Mouse (Mus musculus) hindbrain, embryonic 16.5 days (tissue): ENCODE measurements around the gene Cldn13. TPM values are rescaled to one million over a fixed set of nuclear protein-coding genes. Genes with fewer than 3 reads are reported as not detected.
"Not testable (repeated sequence)": the region's sequence is repeated elsewhere in the genome, so short reads cannot be mapped to it uniquely, and the experiment has no call there.

Source experiments
- ATAC-seq: fragments of 200-750 bp; cut with Nextera tagmentation; 2 replicates; pipeline ENCODE4 v1.8.0; 2017; ENCODE audit warnings: moderate TSS enrichment, moderate library complexity
- H3K27ac ChIP-seq: fragments of 300-500 bp; sonication (generic); 2 replicates; pipeline ENCODE4 v1.5.1; 2014; ENCODE audit warnings: low read depth, mild to moderate bottlenecking, control low read depth, low read length, moderate library complexity
- H3K27me3 ChIP-seq: fragments of 300-500 bp; sonication (generic); replicated peaks from 2 replicates; pipeline ENCODE4 v1.6.1; 2014; ENCODE audit warnings: low read length; ENCODE audit not compliant: control insufficient read depth, insufficient read depth
- H3K36me3 ChIP-seq: fragments of 300-500 bp; sonication (generic); 2 replicates; pipeline ENCODE4 v1.6.1; 2014; ENCODE audit warnings: mild to moderate bottlenecking, low read length, moderate library complexity, mixed read lengths; ENCODE audit not compliant: control insufficient read depth, insufficient read depth
- H3K4me1 ChIP-seq: fragments of 300-500 bp; sonication (generic); 2 replicates; pipeline ENCODE4 v1.6.1; 2014; ENCODE audit warnings: low read depth, low read length; ENCODE audit not compliant: control insufficient read depth, insufficient read depth
- H3K4me2 ChIP-seq: fragments of 300-500 bp; sonication (generic); 2 replicates; pipeline ENCODE4 v1.6.1; 2014; ENCODE audit warnings: mild to moderate bottlenecking, low read length, control low read depth, moderate library complexity
- H3K4me3 ChIP-seq: fragments of 300-500 bp; sonication (generic); 2 replicates; pipeline ENCODE4 v1.5.1; 2014; ENCODE audit warnings: mild to moderate bottlenecking, low read length, control low read depth, moderate library complexity
- H3K9ac ChIP-seq: fragments of 300-500 bp; sonication (generic); 2 replicates; pipeline ENCODE4 v1.6.1; 2014; ENCODE audit warnings: low read depth, mild to moderate bottlenecking, control low read depth, low read length, moderate library complexity
- H3K9me3 ChIP-seq: fragments of 300-500 bp; sonication (generic); 2 replicates; pipeline ENCODE4 v1.6.1; 2014; ENCODE audit warnings: mild to moderate bottlenecking, low read length, moderate library complexity; ENCODE audit not compliant: control insufficient read depth
- WGBS: fragments of 180-500 bp; shearing (Covaris S2); extraction: QIAGEN DNeasy Blood & Tissue Kit; methylation state at CpG from one replicate; pipeline ENCODE4 v1.1.7; 2014; 5-methylcytosine and 5-hydroxymethylcytosine counted together
- polyA plus RNA-seq: library from polyadenylated mRNA; unstranded; fragments of >200 nt; fragmentation: Nextera tagmentation; extraction: Ambion mirVana; gene quantifications from 2 replicates; pipeline ENCODE4 v1.2.1, GENCODE M21; 2015

Gene Cldn13
- polyA plus RNA-seq, 1 experiment from 2014 or later = not detected

- H3K4me2 ChIP-seq = no peak overlapping the region
- H3K36me3 ChIP-seq = no peaks in the 10 kb centered on the region
- 70% methylated on average over 3 of the region's 3 CpGs for WGBS
- H3K4me1 ChIP-seq = no peaks in the 10 kb centered on the region
- no peak overlapping the region for H3K27ac ChIP-seq
- H3K9me3 ChIP-seq = no peaks in the 10 kb centered on the region
- ATAC-seq = no peak
- no peaks in the 10 kb centered on the region for H3K27me3 ChIP-seq
- H3K4me3 ChIP-seq = no peak overlapping the region
- no peak overlapping the region for H3K9ac ChIP-seq
These were observed 23.7 kb upstream of the Cldn13 start for GRCm38 (mm10) chr5:134939069-134939468.

- Histone ChIP-seq H3K9ac (no peak overlapping the region), H3K4me3 (no peak overlapping the region), H3K27ac (no peak overlapping the region), H3K27me3 (no peaks in the 10 kb centered on the region), H3K9me3 (no peaks in the 10 kb centered on the region), H3K36me3 (no peaks in the 10 kb centered on the region), H3K4me2 (no peak overlapping the region), H3K4me1 (peaks cover 6% of the 10 kb centered on the region; the same call in 1 of the 2 replicates)
- no peak for ATAC-seq
- WGBS = 95% methylated on average over 6 of the region's 6 CpGs
These were observed 21.4 kb upstream of the Cldn13 start for GRCm38 (mm10) chr5:134936626-134937185.

DNA sequence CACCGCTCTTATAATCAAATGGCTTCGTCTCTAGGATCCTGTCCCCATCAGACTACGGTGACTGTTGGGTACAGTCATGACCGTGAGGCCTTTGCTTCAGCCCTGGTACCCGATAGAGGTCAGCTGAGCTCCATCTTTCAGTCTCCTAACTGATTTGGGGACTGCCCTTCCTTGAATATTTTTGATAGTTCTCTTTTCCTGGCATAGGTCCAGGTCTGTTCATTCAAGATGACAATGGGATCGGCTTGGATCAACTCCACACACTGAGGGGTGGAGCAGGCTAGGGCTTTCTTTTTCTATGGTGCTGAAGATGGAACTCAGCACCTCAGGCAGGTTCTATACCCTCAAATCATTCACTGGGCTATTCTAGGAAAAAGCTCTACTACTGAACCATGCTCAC lies 20.7 kb upstream of the Cldn13 start:
- no peak for ATAC-seq
- H3K27me3 ChIP-seq = no peaks in the 10 kb centered on the region
- H3K4me1 ChIP-seq = peaks cover 6% of the 10 kb centered on the region; the same call in 1 of the 2 replicates
- no peak overlapping the region for H3K9ac ChIP-seq
- no peak overlapping the region for H3K4me3 ChIP-seq
- H3K9me3 ChIP-seq = no peaks in the 10 kb centered on the region
- no peak overlapping the region for H3K27ac ChIP-seq
- no peaks in the 10 kb centered on the region for H3K36me3 ChIP-seq
- no peak overlapping the region for H3K4me2 ChIP-seq
- WGBS = 96% methylated on average over 6 of the region's 6 CpGs

DNA sequence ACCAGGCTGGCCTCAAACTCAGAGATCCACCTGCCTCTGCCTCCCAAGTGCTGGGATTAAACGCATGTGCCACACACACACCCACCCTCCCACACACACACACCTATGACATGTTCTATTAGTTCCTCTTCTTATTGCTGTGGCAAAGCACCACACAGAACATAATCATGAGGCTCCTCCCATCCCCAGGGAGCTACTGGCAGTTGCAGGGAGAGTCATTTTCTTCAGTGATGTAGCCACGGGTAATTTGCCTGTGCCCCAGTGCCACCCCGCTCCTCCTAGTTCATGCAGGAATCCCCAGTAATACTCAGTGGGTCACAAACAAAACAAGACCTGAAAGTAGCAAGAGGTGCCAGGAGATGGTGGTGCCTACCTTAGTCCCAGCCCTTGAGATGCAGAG lies 19.3 kb upstream of the Cldn13 start:
- H3K4me1 ChIP-seq = peaks cover 6% of the 10 kb centered on the region; the same call in 1 of the 2 replicates
- 81% methylated on average over 3 of the region's 3 CpGs for WGBS
- H3K27ac ChIP-seq = no peak overlapping the region
- H3K9me3 ChIP-seq = no peaks in the 10 kb centered on the region
- H3K4me2 ChIP-seq = no peak overlapping the region
- H3K4me3 ChIP-seq = no peak overlapping the region
- H3K36me3 ChIP-seq = no peaks in the 10 kb centered on the region
- no peak for ATAC-seq
- no peaks in the 10 kb centered on the region for H3K27me3 ChIP-seq
- no peak overlapping the region for H3K9ac ChIP-seq

DNA sequence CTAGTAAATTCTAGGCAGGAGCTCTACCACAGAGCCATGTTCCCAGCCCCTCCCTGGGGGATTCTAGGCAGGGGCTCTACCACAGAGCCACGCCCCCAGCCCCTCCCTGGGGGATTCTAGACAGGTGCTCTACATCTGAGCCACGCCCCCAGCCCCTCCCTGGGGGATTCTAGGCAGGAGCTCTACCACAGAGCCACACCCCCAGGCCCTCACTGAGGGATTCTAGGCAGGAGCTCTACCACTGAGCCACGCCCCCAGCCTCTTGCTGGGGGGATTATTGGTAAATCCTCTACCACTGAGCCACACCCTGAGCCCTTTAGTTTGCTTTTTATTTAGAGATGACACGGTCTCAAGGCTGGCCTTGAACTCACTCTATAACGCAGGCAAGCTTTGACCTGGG lies 18.4 kb upstream of the Cldn13 start:
- H3K36me3 ChIP-seq, H3K9me3 ChIP-seq, ATAC-seq, H3K27ac ChIP-seq, H3K4me3 ChIP-seq, H3K27me3 ChIP-seq, H3K4me2 ChIP-seq, H3K9ac ChIP-seq, H3K4me1 ChIP-seq: not testable (repeated sequence)
- 87% methylated on average over 5 of the region's 5 CpGs for WGBS

DNA sequence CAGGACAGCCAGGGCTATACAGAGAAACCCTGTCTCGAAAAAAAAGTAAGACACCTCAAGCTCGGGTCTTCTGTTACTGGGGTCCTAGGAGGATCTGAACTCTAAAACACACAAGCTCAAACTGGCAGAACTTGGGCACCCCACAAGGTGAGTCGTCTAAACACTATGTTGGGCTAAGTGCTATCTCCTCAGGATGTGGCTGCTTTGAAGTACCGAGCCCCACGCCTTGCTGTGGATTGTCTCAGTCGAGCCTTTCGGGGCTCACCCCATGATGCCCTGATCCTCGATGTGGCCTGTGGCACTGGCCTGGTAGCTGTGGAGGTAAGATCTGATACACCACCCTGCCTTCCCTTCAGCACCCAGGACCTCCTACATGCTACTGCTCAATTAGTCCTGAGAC lies 18.0 kb upstream of the Cldn13 start:
- no peak overlapping the region for H3K9ac ChIP-seq
- H3K9me3 ChIP-seq = no peaks in the 10 kb centered on the region
- no peak overlapping the region for H3K4me2 ChIP-seq
- no peak for ATAC-seq
- no peak overlapping the region for H3K27ac ChIP-seq
- no peaks in the 10 kb centered on the region for H3K27me3 ChIP-seq
- WGBS = 93% methylated on average over 8 of the region's 8 CpGs
- no peak overlapping the region for H3K4me3 ChIP-seq
- H3K36me3 ChIP-seq = no peaks in the 10 kb centered on the region
- H3K4me1 ChIP-seq = peaks cover 6% of the 10 kb centered on the region; the same call in 1 of the 2 replicates

- peak overlapping the region; percentile 79 for H3K9ac ChIP-seq
- peaks cover 6% of the 10 kb centered on the region; the same call in 1 of the 2 replicates for H3K4me1 ChIP-seq
- no peaks in the 10 kb centered on the region for H3K27me3 ChIP-seq
- WGBS = 42% methylated on average over 9 of the region's 9 CpGs
- ATAC-seq = no peak
- H3K36me3 ChIP-seq = no peaks in the 10 kb centered on the region
- H3K9me3 ChIP-seq = no peaks in the 10 kb centered on the region
- peak overlapping the region; percentile 100 for H3K4me2 ChIP-seq
- peak overlapping the region; percentile 77 for H3K4me3 ChIP-seq
- H3K27ac ChIP-seq = no peak overlapping the region
These were observed 17.6 kb upstream of the Cldn13 start for GRCm38 (mm10) chr5:134932903-134933276.

DNA sequence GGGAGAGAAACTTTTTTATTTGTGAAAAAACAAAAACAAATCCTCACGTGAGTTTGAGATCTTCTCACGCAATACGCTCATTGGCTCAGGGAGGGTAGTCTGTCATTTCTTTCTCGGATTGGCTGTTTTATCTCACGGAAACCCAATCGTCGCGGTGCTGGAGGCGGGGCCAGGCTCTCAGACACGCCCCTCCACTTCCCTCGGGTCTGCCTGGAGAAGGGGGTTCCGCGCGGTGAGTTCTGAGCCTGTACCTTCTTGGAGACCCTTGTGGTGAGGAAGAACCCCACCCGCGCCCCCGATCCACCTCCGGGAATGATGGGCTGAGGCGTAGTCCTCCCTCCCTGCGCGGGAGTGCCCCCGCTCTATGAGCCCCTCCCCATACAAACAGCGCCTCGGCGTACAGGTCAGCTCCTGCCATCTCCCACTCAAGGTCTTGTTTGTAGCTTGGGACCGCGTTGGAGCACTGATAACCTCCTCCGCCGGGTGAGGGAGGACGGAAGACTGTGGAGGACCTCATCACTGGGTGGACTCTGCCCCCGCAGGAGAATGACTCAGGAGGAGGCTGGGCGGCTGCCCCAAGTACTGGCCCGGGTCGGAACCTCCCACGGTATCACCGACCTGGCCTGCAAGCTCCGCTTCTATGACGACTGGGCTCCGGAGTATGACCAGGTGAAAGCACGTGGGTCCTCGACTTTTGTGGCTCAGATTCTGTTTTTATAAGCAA lies 17.0 kb upstream of the Cldn13 start, which contains the start of gene Mettl27:
Gene Mettl27 (plus strand): TSS at position 190 of the 724 bp plus-strand sequence.
- under 1% methylated on average over 41 of the region's 41 CpGs for WGBS
- Histone ChIP-seq H3K36me3 (no peaks in the 10 kb centered on the region), H3K9ac (peak within 1 kb of the TSS; percentile 79), H3K9me3 (no peaks in the 10 kb centered on the region), H3K4me1 (peaks cover 6% of the 10 kb centered on the region; the same call in 1 of the 2 replicates), H3K4me2 (peak within 1 kb of the TSS; percentile 100), H3K4me3 (peak within 1 kb of the TSS; percentile 77), H3K27me3 (no peaks in the 10 kb centered on the region), H3K27ac (0 out of 2 replicates have a peak within 1 kb of the TSS, but pooled peaks have one; percentile 39)
- ATAC-seq = peak; percentile 98

GRCm38 (mm10) chr5:134929988-134930387 lies 14.7 kb upstream of the Cldn13 start:
- no peak overlapping the region for H3K4me2 ChIP-seq
- H3K9ac ChIP-seq = no peak overlapping the region
- H3K4me1 ChIP-seq = peaks cover 6% of the 10 kb centered on the region; the same call in 1 of the 2 replicates
- no peak for ATAC-seq
- H3K9me3 ChIP-seq = no peaks in the 10 kb centered on the region
- no peaks in the 10 kb centered on the region for H3K27me3 ChIP-seq
- H3K36me3 ChIP-seq = no peaks in the 10 kb centered on the region
- no peak overlapping the region for H3K27ac ChIP-seq
- 89% methylated on average over 2 of the region's 2 CpGs for WGBS
- H3K4me3 ChIP-seq = no peak overlapping the region
